Mouse (Mus musculus) B cell, adult 67 days (primary cell): ENCODE data around the gene Selenok. TPM values are rescaled to one million over a fixed set of nuclear protein-coding genes. Genes with fewer than 3 reads are reported as not detected.

ENCODE experiments used
- total RNA-seq, 2 experiments: library from RNA; stranded (reverse); gene quantifications; 4 replicates each; pipeline ENCODE4 v1.2.4; 2023

Selenok gene
- 100 to 1,000 TPM; 121 to 169 TPM for total RNA-seq

DNA sequence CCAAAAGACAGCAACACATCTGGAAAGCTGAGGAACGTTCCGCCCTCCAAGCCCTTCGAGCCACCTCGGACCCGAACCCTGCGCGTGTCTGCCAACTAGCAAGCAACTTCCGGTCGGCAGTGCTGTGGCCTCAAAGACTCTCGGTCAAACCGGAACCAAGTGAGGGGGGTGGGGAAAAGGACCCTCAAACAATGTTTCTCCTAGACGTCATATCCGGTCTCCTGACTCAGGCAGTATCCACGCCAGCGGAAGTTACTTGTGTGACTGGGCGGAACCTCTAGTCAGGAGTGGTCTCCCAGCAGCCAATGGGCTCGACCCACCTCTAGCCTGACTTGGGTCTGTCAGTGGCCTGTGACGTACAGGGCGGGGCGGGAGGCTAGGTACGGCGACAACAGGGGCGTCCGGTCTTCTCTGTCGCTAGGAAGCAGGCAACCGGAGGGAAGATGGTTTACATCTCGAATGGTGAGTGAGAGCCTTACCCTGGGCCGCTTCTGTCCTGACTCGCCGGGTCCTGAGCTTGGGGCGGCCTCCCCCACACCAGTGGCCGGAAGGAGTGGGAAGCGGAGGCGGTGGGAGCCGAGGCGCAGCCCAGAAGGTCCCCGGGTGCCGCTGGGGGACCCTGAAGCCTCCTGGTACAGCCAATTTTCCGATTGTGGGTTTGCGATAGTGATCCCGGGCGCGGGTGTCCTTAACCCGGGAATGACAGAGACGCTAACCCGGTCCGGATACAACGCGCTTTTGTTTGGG, at the start of gene Selenok:
Gene Selenok (plus strand): TSS at position 234 of the 747 bp plus-strand sequence.

DNA sequence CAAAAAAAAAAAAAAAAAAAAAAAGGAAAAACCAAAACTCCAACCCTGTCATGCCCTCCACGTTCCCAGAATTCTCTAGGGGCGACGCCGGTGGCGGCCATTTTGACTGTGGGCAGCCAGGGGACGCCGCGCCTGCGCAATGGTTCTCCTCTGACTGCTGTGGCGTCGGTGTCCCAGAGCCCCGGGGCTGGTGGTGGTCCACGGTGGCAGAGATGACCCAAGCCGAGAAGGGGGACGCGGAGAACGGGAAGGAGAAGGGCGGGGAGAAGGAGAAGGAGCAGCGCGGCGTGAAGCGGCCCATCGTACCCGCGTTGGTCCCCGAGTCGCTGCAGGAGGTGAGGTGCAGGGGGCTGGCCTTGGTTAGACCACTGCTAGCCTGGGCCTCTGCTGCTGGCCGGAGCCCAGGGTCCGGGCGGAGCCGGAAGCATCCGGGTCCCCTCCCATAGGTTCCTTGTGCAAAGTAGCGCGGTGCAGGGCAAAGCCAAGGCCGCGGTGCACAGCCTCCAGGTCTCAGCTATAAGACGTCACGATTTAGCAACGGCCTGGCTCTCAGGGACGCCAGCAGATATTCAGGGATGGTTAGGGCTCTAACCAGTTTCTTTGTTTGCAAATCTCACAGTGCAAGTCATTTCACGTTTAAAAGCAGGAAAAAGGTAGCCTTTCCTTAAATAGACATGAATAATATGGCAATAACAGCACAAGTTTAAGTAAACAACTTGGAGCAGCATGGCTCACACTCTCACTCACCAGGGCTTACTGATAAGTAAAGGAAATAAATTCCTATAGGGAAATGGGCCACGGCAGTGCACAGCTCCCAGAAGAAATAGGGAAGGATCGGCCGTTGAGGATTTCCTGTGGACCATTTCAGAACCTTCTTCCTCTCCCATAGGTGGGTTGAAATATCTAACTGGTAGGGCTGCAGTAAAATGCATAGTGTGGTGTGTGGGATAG, 10.4 kb downstream of the Selenok start, which contains the start of gene Actr8:
Gene Actr8 (plus strand): TSS at position 84 of the 951 bp plus-strand sequence.

DNA sequence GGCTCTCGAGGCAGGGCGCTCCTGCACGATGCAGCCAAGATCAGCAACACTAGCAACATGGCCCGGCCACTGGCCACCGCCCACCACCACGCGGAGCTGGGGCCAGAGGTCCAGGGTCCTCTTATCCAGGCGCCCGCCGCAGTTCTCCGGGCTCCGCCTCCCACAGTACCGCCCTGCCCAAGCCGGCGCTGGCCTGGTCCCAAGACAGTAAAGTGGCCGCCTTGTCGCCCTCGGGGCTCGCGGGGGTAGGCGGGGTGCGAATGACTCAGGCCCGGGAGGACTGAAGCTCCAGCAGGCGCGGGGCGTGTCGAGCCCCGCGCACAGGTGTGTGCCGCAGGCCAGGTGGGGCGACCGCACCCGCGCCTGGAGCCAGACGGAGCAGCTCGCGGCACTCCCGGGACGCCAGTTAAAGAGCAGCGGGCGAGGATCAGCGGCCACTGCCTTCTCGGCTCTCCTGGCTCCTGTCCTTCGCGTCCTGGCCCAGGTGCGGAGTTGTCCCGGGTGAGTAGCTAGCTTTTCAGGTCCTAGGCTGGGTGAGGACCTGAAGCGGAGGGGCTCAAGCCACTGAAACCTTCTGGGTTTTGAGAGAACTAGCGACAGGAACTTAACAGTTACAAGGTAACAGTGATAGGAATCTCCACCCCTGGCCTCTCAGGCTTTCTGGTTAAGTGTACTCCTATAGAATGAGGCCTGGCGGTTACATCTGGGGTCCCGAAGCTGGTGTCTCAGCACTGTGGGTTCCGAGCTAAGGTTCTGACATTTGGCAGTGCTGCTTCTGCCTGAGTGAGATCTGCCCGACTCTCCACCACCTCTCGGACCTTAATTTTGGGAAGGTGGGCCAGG, 40.8 kb downstream of the Selenok start, which contains the start of the genes Il17rb and Chdh:
Gene Il17rb (minus strand): TSS at position 164 of the 843 bp plus-strand sequence.
Gene Chdh (plus strand): TSS at position 291 of the 843 bp plus-strand sequence.

Other genes with a start within 250 kb of the Selenok start
- gene Cacna2d3, start 246.4 kb upstream of the Selenok start, total RNA-seq, result not detected
- gene Actr8, start 10.0 kb downstream of the Selenok start, total RNA-seq, result 10 to 100 TPM; 63.4 to 78.4 TPM
- not detected for gene Il17rb, start 40.6 kb downstream of the Selenok start, total RNA-seq
- not detected for gene Chdh, start 40.7 kb downstream of the Selenok start, total RNA-seq